Mouse (Mus musculus) stomach, embryonic 15.5 days (tissue): Measurements from ENCODE around the gene Med13l. TPM values are rescaled to one million over a fixed set of nuclear protein-coding genes. Genes with fewer than 3 reads are reported as not detected.

Source experiments
- ATAC-seq: fragments of 200-750 bp; cut with Nextera tagmentation; 2 replicates; pipeline ENCODE4 v1.8.0; 2017; ENCODE audit warnings: low read depth, moderate number of reproducible peaks, moderate TSS enrichment; ENCODE audit not compliant: insufficient read depth, low FRiP score
- H3K27ac ChIP-seq: fragments of 300-500 bp; sonication (generic); 2 replicates; pipeline ENCODE4 v1.5.1; 2015; ENCODE audit warnings: mild to moderate bottlenecking, inconsistent platforms
- H3K27me3 ChIP-seq: fragments of 300-500 bp; sonication (generic); replicated peaks from 2 replicates; pipeline ENCODE4 v1.6.1; 2015; ENCODE audit warnings: inconsistent platforms
- H3K36me3 ChIP-seq: fragments of 300-500 bp; sonication (generic); 2 replicates; pipeline ENCODE4 v1.6.1; 2015; ENCODE audit warnings: inconsistent platforms
- H3K4me1 ChIP-seq: fragments of 300-500 bp; sonication (generic); 2 replicates; pipeline ENCODE4 v1.6.1; 2015; ENCODE audit warnings: inconsistent platforms
- H3K4me2 ChIP-seq: fragments of 300-500 bp; sonication (generic); 2 replicates; pipeline ENCODE4 v1.6.1; 2015; ENCODE audit warnings: mild to moderate bottlenecking, inconsistent platforms
- H3K4me3 ChIP-seq: fragments of 300-500 bp; sonication (generic); replicated peaks from 2 replicates; pipeline ENCODE4 v1.5.1; 2015; ENCODE audit warnings: inconsistent platforms
- H3K9ac ChIP-seq: fragments of 300-500 bp; sonication (generic); 2 replicates; pipeline ENCODE4 v1.6.1; 2015; ENCODE audit warnings: inconsistent platforms
- H3K9me3 ChIP-seq: fragments of 300-500 bp; sonication (generic); 2 replicates; pipeline ENCODE4 v1.6.1; 2016; ENCODE audit warnings: inconsistent platforms
- WGBS: fragments of 180-500 bp; shearing (Covaris S2); methylation state at CpG from one replicate; pipeline ENCODE4 v1.1.7; 2015; 5-methylcytosine and 5-hydroxymethylcytosine counted together
- polyA plus RNA-seq: library from polyadenylated mRNA; unstranded; fragments of >200 nt; fragmentation: Nextera tagmentation; extraction: Ambion mirVana; gene quantifications from 2 replicates; pipeline ENCODE4 v1.2.1, GENCODE M21; 2015

Med13l gene
- polyA plus RNA-seq, 1 experiment from 2014 or later: 11.5 TPM

- peaks cover 27% of the 10 kb centered on the region for H3K4me1 ChIP-seq
Measured at GRCm38 (mm10) chr5:118637931-118638330, 77.5 kb downstream of the Med13l start.

GRCm38 (mm10) chr5:118638534-118639109 is 78.1 kb downstream of the Med13l start:
- Histone ChIP-seq H3K4me2 (no peak overlapping the region), H3K36me3 (no peaks in the 10 kb centered on the region), H3K4me1 (peaks cover 21% of the 10 kb centered on the region), H3K4me3 (no peak overlapping the region), H3K9ac (no peak overlapping the region), H3K27me3 (no peaks in the 10 kb centered on the region), H3K9me3 (no peaks in the 10 kb centered on the region), H3K27ac (no peak overlapping the region)
- 67% methylated on average over 9 of the region's 9 CpGs for WGBS
- ATAC-seq: no peak

More at GRCm38 (mm10) chr5:118637931-118638330, 77.5 kb downstream of the Med13l start:
- ATAC-seq: no peak
- WGBS: 79% methylated on average over 4 of the region's 4 CpGs
- Histone ChIP-seq H3K4me3 (no peak overlapping the region), H3K9ac (no peak overlapping the region), H3K4me2 (no peak overlapping the region), H3K27me3 (no peaks in the 10 kb centered on the region), H3K27ac (no peak overlapping the region), H3K36me3 (no peaks in the 10 kb centered on the region), H3K9me3 (no peaks in the 10 kb centered on the region)

GRCm38 (mm10) chr5:118639117-118639707 is 78.7 kb downstream of the Med13l start:
- Histone ChIP-seq H3K9me3 (no peaks in the 10 kb centered on the region), H3K4me2 (no peak overlapping the region), H3K27me3 (no peaks in the 10 kb centered on the region), H3K4me1 (peaks cover 24% of the 10 kb centered on the region), H3K4me3 (no peak overlapping the region), H3K27ac (no peak overlapping the region), H3K9ac (no peak overlapping the region), H3K36me3 (no peaks in the 10 kb centered on the region)
- no peak for ATAC-seq
- 44% methylated on average over 5 of the region's 5 CpGs for WGBS

GRCm38 (mm10) chr5:118644041-118644440 is 83.6 kb downstream of the Med13l start:
- WGBS: 60% methylated on average over 12 of the region's 12 CpGs
- Histone ChIP-seq H3K36me3 (no peaks in the 10 kb centered on the region), H3K9ac (no peak overlapping the region), H3K27ac (no peak overlapping the region), H3K4me1 (peaks cover 33% of the 10 kb centered on the region), H3K9me3 (no peaks in the 10 kb centered on the region), H3K4me3 (no peak overlapping the region), H3K27me3 (no peaks in the 10 kb centered on the region), H3K4me2 (no peak overlapping the region)
- no peak for ATAC-seq

- no peak for ATAC-seq
- Histone ChIP-seq H3K9me3 (no peaks in the 10 kb centered on the region), H3K36me3 (no peaks in the 10 kb centered on the region), H3K4me2 (no peak overlapping the region), H3K4me3 (no peak overlapping the region), H3K9ac (no peak overlapping the region), H3K4me1 (peaks cover 33% of the 10 kb centered on the region), H3K27me3 (no peaks in the 10 kb centered on the region), H3K27ac (no peak overlapping the region)
- 81% methylated on average over 8 of the region's 8 CpGs for WGBS
Measured at GRCm38 (mm10) chr5:118644511-118644910, 84.0 kb downstream of the Med13l start.

GRCm38 (mm10) chr5:118645196-118645805 is 84.8 kb downstream of the Med13l start:
- no peak overlapping the region for H3K27ac ChIP-seq
- H3K9me3 ChIP-seq: no peaks in the 10 kb centered on the region
- H3K4me1 ChIP-seq: peaks cover 31% of the 10 kb centered on the region
- ATAC-seq: no peak
- 73% methylated on average over 10 of the region's 10 CpGs for WGBS
- H3K4me2 ChIP-seq: no peak overlapping the region
- H3K9ac ChIP-seq: no peak overlapping the region
- no peaks in the 10 kb centered on the region for H3K27me3 ChIP-seq
- no peak overlapping the region for H3K4me3 ChIP-seq
- no peaks in the 10 kb centered on the region for H3K36me3 ChIP-seq

- no peak overlapping the region for H3K9ac ChIP-seq
- 55% methylated on average over 5 of the region's 5 CpGs for WGBS
Measured at GRCm38 (mm10) chr5:118646897-118647296, 86.4 kb downstream of the Med13l start.

GRCm38 (mm10) chr5:118647384-118647783 is 86.9 kb downstream of the Med13l start:
- Histone ChIP-seq H3K36me3 (no peaks in the 10 kb centered on the region), H3K9ac (no peak overlapping the region), H3K9me3 (no peaks in the 10 kb centered on the region), H3K27me3 (no peaks in the 10 kb centered on the region), H3K4me2 (no peak overlapping the region), H3K4me3 (no peak overlapping the region), H3K27ac (peak overlapping the region; percentile 49; the same call in 1 of the 2 replicates), H3K4me1 (peaks cover 37% of the 10 kb centered on the region)
- 42% methylated on average over 6 of the region's 6 CpGs for WGBS
- ATAC-seq: no peak

More at GRCm38 (mm10) chr5:118646897-118647296, 86.4 kb downstream of the Med13l start:
- Histone ChIP-seq H3K9me3 (no peaks in the 10 kb centered on the region), H3K36me3 (no peaks in the 10 kb centered on the region), H3K4me3 (no peak overlapping the region), H3K27ac (no peak overlapping the region), H3K4me1 (peaks cover 37% of the 10 kb centered on the region), H3K27me3 (no peaks in the 10 kb centered on the region), H3K4me2 (no peak overlapping the region)
- no peak for ATAC-seq

GRCm38 (mm10) chr5:118649215-118650006 is 88.9 kb downstream of the Med13l start:
- ATAC-seq: peak; percentile 24; the same call in 1 of the 2 replicates
- WGBS: 70% methylated on average over 10 of the region's 10 CpGs
- H3K27ac ChIP-seq: peak overlapping the region; percentile 41; the same call in 1 of the 2 replicates
- no peaks in the 10 kb centered on the region for H3K9me3 ChIP-seq
- no peak overlapping the region for H3K9ac ChIP-seq
- peaks cover 33% of the 10 kb centered on the region for H3K4me1 ChIP-seq
- H3K27me3 ChIP-seq: no peaks in the 10 kb centered on the region
- no peak overlapping the region for H3K4me3 ChIP-seq
- no peaks in the 10 kb centered on the region for H3K36me3 ChIP-seq
- no peak overlapping the region for H3K4me2 ChIP-seq

- Histone ChIP-seq H3K9me3 (no peaks in the 10 kb centered on the region), H3K4me2 (no peak overlapping the region), H3K27me3 (no peaks in the 10 kb centered on the region), H3K36me3 (no peaks in the 10 kb centered on the region), H3K27ac (peak overlapping the region; percentile 41; the same call in 1 of the 2 replicates), H3K4me1 (peaks cover 37% of the 10 kb centered on the region), H3K9ac (no peak overlapping the region), H3K4me3 (no peak overlapping the region)
- ATAC-seq: peak; percentile 15; the same call in 1 of the 2 replicates
- 71% methylated on average over 4 of the region's 4 CpGs for WGBS
Measured at GRCm38 (mm10) chr5:118650007-118650548, 89.6 kb downstream of the Med13l start.

- H3K27me3 ChIP-seq: no peaks in the 10 kb centered on the region
- no peak for ATAC-seq
- no peaks in the 10 kb centered on the region for H3K36me3 ChIP-seq
- 40% methylated on average over 7 of the region's 7 CpGs for WGBS
- H3K9me3 ChIP-seq: no peaks in the 10 kb centered on the region
- H3K9ac ChIP-seq: no peak overlapping the region
- no peak overlapping the region for H3K4me3 ChIP-seq
- no peak overlapping the region for H3K4me2 ChIP-seq
- H3K4me1 ChIP-seq: peaks cover 33% of the 10 kb centered on the region
- no peak overlapping the region for H3K27ac ChIP-seq
Measured at GRCm38 (mm10) chr5:118650746-118651145, 90.3 kb downstream of the Med13l start.
